Mouse (Mus musculus) adrenal gland (tissue): ENCODE measurements around the gene Olfr331.
"Not testable (repeated sequence)": the region's sequence is repeated elsewhere in the genome, so short reads cannot be mapped to it uniquely, and the experiment has no call there.

Experiments
- intact Hi-C: fragments of 180-260 bp; cut with DNase I; formaldehyde crosslinking; loops from one replicate; pipeline ENCODE4 v1.15.1; 2025
- long read RNA-seq, 2 experiments: library from polyadenylated mRNA; unstranded; transcript quantifications; one replicate each; pipeline ENCODE4 v2.0.0; 2020; ENCODE audit warnings: borderline replicate concordance in 1 of 2; ENCODE audit not compliant: insufficient replicate concordance in 1 of 2

The Olfr331 gene
- long read RNA-seq, experiment 1: 0 reads
- long read RNA-seq, experiment 2: 0 reads

DNA sequence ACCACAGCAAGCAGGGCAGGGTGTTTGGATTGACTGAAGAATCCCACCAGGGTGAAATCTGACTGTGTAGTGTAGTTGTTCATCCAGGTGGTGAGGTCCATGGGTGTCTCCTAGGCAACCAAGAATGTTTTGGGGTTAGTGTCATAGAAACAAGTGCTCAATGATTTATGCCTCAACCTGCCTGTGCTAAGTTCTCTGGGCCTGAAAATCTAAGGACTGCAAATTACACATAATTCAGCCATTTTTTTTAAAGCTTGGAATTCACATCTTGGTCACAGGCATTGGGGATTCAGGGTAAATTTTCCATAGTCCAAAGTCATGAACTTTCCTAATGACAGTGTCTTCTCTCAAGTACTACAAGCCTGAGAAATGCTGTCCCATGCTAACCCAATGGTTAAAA lies at the start of gene Olfr331:
TSS of gene Olfr331 (minus strand) at position 101 of the 400 bp plus-strand sequence.
- intact Hi-C loops: not testable (repeated sequence)

DNA sequence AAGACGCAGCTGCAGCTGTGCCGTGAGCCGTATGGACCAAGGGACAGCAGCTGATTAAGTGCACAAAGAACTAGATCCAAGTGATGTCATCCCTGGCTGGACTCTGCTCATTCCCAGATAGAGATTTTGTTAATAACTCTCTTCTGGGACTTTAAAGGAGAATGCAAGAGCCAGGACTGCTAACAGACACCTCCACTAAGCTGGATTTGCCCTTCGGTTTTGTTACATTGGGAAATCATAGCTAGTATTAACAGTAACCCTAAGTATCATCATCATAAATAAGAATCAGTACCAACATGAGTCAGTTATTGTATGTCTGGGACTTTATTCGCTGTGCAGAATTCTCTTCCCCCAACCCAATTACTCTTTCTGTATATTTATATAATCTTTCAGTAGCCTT lies 44.0 kb upstream of the Olfr331 start, which contains the start of gene Olfr329-ps:
TSS of gene Olfr329-ps (minus strand) at position 101 of the 400 bp plus-strand sequence.
- intact Hi-C loops: no loop called here

DNA sequence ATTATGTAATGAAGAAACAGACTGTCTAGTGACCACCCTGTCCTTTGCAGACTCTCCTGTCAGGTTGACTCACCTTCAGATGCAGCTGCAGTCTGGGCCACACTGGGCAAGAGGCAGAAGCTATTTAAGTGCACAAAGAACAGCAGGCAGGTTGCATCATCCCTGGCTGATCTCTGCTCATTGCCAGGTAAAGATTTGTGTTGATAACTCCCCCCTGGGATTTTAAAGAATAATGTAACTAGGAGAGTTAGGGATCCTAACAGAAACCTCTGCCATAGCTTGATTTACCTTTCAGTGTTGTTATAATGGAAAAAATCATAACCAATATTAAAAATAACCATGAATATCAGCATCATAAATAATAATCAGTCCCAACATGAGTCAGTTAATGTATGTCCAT lies 32.4 kb upstream of the Olfr331 start, which contains the start of gene Olfr330:
TSS of gene Olfr330 (minus strand) at position 101 of the 400 bp plus-strand sequence.
- intact Hi-C loops: not testable (repeated sequence)

DNA sequence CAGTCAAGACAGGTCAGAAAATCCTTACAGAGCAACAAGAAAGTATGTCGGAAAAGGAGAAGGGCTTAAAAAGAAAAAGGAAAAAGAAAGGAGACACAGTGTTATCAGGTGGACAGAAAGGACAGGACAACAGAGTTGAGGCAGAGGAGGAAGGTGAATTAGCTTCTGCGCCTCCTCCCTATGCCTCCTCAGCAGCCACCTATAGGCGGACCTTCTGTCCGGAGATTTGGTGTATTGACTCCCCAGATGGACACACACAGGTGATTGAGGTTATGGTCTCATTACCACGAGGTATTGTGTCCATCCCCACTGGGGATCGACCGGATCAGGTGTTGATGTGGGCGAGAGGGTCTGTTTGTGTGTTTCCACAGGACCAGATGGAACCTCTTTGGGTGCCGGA lies 17.4 kb upstream of the Olfr331 start:
- intact Hi-C loops: not testable (repeated sequence)

DNA sequence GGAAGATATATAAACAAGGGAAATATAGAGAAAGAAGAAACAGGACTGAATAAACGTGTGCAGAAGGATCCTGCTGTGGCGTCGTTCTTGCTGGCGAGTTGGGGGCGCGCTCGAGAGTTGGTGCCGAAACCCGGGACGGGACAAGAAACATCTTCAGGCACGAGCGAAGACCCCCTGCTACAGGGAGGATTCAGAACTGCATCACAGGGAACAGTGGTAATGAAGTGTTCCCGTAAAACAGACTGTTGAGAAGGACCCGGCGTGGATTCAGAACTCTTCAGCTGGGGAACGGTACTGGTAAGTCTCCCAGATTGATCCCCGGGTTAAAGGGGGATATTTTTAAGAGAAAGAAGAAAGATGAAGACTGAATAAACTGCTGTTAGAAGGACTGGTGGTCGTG lies 16.5 kb upstream of the Olfr331 start:
- intact Hi-C loops: not testable (repeated sequence)

DNA sequence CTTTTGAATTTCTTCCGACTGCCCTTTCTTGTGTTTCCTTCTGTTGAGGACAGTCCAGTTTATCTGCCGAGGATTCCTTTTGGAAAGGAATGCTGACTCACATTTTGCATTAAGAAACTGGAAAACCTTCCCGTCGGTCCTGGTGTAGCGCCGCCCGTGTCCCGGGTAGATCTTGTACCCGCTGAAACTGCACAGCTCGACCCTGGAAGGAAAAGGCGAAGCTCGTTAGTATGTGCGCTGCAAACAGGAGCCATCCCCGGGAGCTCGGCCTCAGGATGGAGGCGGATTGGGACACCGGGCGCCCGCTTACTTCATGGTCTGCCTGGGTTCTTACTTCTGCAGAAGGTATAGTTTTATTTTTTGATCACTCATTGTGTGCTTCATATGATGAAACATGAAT lies 6.7 kb upstream of the Olfr331 start:
- intact Hi-C loops: not testable (repeated sequence)

DNA sequence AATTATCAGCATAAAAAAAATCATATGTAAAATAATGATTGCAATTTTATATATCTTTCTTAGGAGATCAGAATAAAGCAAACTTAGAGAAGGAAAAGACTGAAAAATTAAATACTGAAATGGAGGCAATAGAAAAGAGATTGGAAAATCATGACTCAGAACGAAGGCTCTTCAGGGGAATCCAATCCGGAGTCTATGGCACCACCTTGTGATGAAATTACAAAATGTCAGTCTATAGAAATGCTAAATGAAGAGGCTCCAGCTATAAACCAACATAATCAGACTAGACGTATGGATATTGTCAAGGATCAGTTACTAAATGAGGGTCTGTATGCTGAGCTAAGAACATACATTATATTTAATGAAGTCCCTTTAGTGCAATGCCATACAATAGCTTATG lies 3.1 kb downstream of the Olfr331 start:
- intact Hi-C loops: no loop called here

DNA sequence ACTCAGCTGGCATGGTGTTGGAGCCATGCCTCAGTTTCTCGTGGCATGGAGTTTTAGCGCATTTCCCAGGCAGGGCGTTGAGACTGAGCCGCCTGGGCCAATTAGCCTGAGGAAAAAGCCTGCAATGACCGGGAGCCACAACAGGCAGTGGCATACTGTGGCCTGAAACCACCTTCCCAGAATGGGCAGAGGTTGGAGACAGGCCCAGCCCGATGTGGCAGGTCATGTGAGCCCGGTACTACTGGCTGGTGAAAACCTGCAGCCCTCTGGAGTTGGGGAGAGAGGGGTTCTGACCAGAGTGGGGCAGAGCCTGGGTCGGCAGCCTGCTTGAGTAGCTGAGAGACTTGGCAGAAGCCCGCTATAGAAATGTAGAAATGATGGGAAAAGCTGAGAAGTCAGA lies 3.6 kb downstream of the Olfr331 start:
- intact Hi-C loops: no loop called here

DNA sequence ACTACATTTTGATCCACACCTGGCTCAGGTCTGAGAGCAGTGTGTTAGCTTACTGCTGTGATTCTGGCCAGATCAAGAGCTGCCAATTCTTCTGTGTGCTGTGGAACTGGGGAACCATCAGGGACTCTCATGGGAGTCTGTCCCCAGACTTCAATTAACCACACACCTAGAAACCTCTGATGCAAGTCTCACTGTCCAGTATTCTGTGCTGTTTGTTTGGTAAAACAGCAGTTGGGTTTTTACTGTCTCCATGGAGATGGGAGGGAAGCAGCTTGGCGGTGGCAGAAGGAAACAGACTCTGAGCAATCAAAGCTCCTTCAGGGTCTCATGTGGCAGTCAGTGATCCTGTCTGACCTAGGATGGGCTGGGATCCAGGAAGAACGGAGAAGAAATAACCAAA lies 9.9 kb downstream of the Olfr331 start, which contains the start of gene Olfr332:
TSS of gene Olfr332 (minus strand) at position 101 of the 400 bp plus-strand sequence.
- intact Hi-C loops: no loop called here

DNA sequence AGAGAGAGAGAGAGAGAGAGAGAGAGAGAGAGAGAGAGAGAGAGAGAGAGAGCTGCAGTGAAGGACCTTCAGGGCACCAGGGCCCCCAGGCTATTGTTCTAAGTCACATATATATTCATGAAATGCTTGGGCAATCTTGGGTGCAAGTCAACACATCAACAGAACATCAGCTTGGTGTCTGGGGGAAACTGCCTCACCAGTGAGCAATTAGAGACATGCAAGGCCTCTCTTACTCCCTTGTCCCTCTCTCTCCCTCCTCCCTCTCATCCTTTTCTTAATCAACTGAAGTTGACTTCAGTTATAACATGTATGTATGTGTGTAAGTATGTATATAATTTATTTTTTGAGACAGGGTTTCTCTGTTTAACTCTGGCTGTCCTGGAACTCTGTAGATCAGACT lies 40.2 kb downstream of the Olfr331 start, which contains the start of gene Olfr30:
TSS of gene Olfr30 (minus strand) at position 101 of the 400 bp plus-strand sequence.
- intact Hi-C loops: no loop called here

DNA sequence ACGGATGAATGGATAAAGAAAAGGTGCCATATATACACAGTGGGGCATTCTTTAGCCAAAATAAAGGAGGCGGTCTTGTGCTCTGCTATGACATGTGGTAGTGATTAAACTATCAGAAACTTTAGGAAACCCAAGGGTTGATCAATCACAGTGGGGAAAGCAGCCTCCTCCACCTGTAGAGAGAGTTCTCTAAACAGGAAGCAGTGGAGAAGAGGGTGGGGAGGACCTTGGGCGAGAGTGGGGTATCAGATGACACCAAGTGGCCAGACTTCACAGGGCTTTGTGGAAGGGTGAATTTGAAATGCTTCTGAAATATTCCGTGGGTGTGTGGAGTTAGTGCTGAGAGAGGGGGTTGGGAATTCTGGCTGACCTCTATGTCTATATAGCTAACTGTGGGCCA lies 48.8 kb downstream of the Olfr331 start:
- intact Hi-C loops: no loop called here

DNA sequence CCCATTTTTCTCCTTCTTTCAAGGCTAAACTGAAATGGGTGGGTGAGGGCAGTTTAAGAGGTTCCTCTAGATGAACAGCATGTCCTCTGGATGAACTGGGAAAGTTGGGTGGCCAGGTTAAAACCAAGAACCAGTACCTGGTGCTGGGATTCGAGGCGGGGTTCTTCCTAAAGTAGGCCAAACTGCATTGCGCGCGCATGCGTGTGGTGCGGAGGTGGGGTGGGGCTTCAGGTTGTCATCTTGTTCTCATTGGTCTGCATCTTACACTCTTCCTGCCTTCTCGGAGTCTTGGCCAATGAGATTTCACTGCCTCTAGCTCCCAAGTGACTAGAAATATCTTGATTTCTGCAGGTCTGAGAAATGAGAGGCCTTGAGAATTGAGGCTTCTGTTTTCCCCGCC lies 49.6 kb downstream of the Olfr331 start, which contains the start of gene Lypd9:
TSS of gene Lypd9 (minus strand) at position 165 of the 400 bp plus-strand sequence.
- intact Hi-C loops: no loop called here
